Mouse (Mus musculus): Measurements from ENCODE around the gene Mad2l1bp. TPM values are rescaled to one million over a fixed set of nuclear protein-coding genes. Genes with fewer than 3 reads are reported as not detected.

Mad2l1bp gene
- polyA plus RNA-seq, 1 experiment: 7.0 TPM

DNA sequence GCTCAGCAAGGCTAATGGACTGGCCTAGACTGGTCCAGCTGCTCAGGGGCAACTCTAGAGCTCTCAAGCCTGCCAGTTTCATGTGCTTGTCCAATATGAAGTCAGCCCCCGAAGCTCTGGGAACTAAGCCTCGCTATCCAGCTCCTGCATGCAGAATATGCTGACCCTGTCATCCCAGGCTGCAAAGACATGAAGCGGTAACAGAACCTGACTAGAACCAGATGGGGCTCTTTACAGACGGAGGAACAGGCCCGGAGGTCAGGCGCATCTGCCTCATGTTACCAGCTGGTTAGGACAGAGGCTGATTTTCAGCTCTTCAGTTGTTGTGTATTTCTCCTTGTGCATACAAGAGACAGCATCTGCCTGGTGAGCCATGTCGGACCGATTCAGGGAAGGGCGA lies 51.4 kb downstream of the Mad2l1bp start:
- no peak for TF ChIP-seq GATA1 (IDR thresholded peaks at IDR 0.05; ENCODE audit: low read length)

DNA sequence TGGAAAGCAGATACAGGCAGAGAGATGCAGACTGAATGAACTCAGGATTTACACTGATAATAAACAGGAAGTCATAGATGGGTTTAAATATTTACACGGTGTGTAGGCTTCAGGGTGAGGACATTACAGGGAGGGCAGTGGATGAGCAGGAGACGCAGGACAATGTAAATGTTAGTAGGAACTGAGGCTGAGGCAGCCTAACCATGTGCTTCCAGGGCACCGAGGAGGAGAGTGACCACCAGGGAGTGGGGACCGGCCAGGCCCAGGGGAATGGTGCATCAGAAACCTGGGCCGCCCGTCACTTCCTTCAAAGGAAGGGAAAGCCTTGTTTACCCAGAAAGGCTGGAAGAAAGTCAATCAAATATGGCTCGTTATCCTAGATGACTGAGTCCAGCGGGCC lies 54.8 kb downstream of the Mad2l1bp start:
- no peak for TF ChIP-seq GATA1 (IDR thresholded peaks at IDR 0.05; ENCODE audit: low read length)

Other genes starting within 250 kb of the Mad2l1bp start
- 42.9 and 53.0 TPM in 2 replicates for gene Vegfa, start 121.2 kb downstream of the Mad2l1bp start, polyA plus RNA-seq (2012)
- 91.7 and 133 TPM in 2 replicates for gene Mrps18a, start 42.6 kb downstream of the Mad2l1bp start, polyA plus RNA-seq (2012)
- gene Rsph9, start 9.3 kb downstream of the Mad2l1bp start, polyA plus RNA-seq (2012): 0.08 TPM in 1 of 2 replicates, not detected in the other
- 38.1 and 53.1 TPM in 2 replicates for gene Gtpbp2, start 7.5 kb upstream of the Mad2l1bp start, polyA plus RNA-seq (2012)
- 1.6 and 1.7 TPM in 2 replicates for gene Polh, start 49.1 kb upstream of the Mad2l1bp start, polyA plus RNA-seq (2012)
- 20.8 and 31.0 TPM in 2 replicates for gene Xpo5, start 49.2 kb upstream of the Mad2l1bp start, polyA plus RNA-seq (2012)
- 16.5 and 28.3 TPM in 2 replicates for gene Polr1c, start 94.5 kb upstream of the Mad2l1bp start, polyA plus RNA-seq (2012)
- gene Yipf3, start 94.5 kb upstream of the Mad2l1bp start, polyA plus RNA-seq (2012): 76.6 and 86.4 TPM in 2 replicates
- gene Lrrc73, start 100.0 kb upstream of the Mad2l1bp start, polyA plus RNA-seq (2012): 1.5 and 1.6 TPM in 2 replicates
- gene Tjap1, start 129.5 kb upstream of the Mad2l1bp start, polyA plus RNA-seq (2012): 90.9 and 127 TPM in 2 replicates
- not detected in 2 replicates for gene Dlk2, start 143.9 kb upstream of the Mad2l1bp start, polyA plus RNA-seq (2012)
- 11.8 and 12.9 TPM in 2 replicates for gene Abcc10, start 174.8 kb upstream of the Mad2l1bp start, polyA plus RNA-seq (2012)
- 7.3 and 7.6 TPM in 2 replicates for gene Zfp318, start 230.2 kb upstream of the Mad2l1bp start, polyA plus RNA-seq (2012)

Data from G1E-ER4 (cell line).